Mouse (Mus musculus) cortical plate, adult 2 months (tissue): ENCODE measurements at regions not wholly inside any gene's neighbourhood (a gene's known extent, or its start where the extent isn't known, plus 50 kb on each side); places are given as distances from the start of the nearest gene placed in this dataset.

Experiments
- CTCF ChIP-seq: fragments of 200-500 bp; IDR thresholded peaks from 2 replicates; pipeline ENCODE4 v1.5.1; 2011; ENCODE audit warnings: mild to moderate bottlenecking, control low read depth, low read length; ENCODE audit not compliant: insufficient read depth; ENCODE audit errors: extremely low read depth
- POLR2A ChIP-seq: fragments of 200-500 bp; IDR thresholded peaks from 2 replicates; pipeline ENCODE4 v1.6.1; 2011; ENCODE audit warnings: mild to moderate bottlenecking, low read length, control low read depth; ENCODE audit not compliant: insufficient read depth; ENCODE audit errors: extremely low read depth

- TF ChIP-seq POLR2A (no peak), CTCF (no peak)
Observed at GRCm38 (mm10) chr2:128503136-128503935, 87.7 kb upstream of the Spdye4c start.
